Mouse (Mus musculus) T-helper 1 cell (primary cell): ENCODE data around the gene Ifitm3.

Experiments
- in situ Hi-C: fragments of 300-600 bp; cut with MboI, MseI; formaldehyde crosslinking; loops from one replicate; pipeline ENCODE4 v1.15.1; 2025; ENCODE audit warnings: high pct_unique_total_duplicates

Gene Ifitm3

DNA sequence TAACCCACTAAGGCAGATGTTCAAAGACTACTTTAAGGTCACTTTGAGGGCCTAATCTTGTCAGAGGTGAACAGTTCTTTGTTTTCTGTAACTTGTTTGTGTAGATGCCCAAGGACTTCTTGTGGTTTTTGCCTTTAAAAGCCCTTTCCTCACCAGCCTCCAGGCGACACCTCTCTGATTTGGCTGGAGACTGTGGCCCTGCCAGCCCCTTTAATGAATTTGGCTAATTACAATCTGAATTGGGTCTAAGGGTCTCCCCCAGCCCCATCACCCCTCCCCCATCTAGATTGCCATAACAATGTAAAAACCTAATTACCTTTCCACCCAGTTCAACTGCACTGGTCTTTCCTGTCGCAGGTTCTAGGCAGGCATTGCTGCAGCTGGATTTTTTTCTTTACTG, 47.8 kb downstream of the Ifitm3 start:
- in situ Hi-C loops, result no loop called here

DNA sequence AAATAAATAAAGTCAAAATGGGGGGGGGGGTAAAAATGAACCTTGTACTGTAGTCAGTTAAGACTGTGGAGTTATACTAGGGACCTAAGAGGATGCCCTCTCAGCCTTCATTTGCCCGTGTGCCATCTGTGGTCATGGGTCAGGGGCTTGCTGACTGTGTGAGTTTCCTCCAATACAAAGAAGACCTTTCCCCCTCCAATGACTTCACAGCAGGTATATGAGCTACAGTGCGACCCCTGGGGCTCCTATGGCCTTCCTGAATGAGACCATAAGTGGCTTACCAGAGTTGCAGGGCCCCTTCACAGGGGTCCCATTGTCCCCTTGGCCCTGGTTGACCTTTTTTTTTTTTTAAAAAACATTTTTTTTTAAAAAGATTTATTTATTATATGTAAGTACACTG, 49.2 kb downstream of the Ifitm3 start:
- in situ Hi-C loops, result no loop called here

DNA sequence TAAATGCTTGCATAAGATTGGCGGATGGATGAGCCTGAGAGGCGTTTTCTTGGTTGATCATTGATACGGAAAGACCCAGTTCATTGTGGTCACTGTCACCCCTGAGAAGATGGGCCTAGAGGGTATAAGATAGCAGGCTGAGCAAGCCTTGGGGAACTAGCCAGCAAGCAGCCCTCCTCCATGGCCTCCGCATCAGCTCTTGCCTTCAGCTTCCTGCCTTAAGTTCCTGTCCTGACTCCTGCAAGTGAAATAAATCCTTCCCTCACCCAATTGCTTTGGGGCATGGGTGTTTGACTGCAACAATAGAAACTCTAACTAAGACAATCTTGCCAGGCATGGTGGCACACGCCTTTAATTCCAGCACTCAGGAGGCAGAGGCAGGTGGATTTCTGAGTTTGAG, 50.5 kb downstream of the Ifitm3 start:
- in situ Hi-C loops, result no loop called here
